Mouse (Mus musculus) duodenum, adult 2 months (tissue): Measurements from ENCODE around the gene Tmem30a. TPM values are rescaled to one million over a fixed set of nuclear protein-coding genes. Genes with fewer than 3 reads are reported as not detected.

ENCODE experiments used
- polyA plus RNA-seq: library from polyadenylated mRNA; depleted of rRNA; stranded (reverse); fragments of >200 nt; gene quantifications from 2 replicates; pipeline ENCODE4 v1.2.3, GENCODE M21; 2012; ENCODE audit warnings: low replicate concordance; rRNA removed

Tmem30a gene
- polyA plus RNA-seq, result 29.5 and 39.7 TPM in 2 replicates

DNA sequence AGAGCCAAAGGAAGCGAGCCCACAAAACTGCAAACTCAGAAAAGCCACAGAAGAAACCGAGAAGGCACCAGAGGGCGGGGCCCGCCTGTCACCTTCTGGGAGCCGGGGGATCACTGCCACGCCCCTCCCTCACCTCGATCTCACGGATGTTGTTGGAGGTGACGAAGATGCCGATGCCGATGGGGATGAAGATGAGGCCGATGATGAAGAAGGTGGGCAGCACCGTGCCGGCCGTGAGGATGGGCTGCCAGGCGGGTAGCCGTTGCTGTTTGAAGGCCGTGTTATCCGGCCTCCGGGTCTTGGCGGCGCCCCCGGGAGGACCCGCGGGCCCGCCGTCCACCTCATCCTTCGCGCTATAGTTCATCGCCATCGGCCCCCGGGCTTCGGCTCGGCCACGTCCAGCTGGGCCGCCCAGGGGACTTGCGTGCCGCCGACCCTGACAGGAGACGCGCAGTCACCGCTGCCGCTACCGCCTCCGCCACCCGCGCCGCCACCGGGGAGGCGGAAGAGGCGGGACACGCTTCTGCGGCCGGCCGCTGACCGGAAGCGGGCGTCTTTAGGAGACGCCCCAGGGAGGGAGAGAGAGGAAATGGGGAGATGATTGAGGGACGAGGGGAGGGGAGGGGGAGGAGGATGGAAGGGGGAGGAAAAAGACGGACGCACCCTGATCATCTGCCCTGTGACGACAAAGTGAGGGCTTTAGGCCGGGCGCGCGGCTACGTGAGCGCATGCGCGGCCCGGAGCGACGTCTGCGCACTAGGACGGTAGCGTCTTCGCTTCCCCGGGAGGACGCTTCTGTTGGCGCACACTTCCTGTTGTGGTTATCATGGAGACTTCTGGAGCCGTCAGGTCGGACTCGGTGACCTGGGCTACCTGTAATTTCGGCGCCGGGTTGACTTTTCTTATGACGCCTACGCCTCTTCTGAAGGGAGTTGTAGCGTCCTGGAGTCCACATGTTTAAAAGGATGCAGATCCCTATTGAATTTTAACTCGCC is at the start of gene Tmem30a:
TSS of gene Tmem30a (minus strand) at position 667 of the 995 bp plus-strand sequence.

GRCm38 (mm10) chr9:79759385-79760005 is 33.8 kb downstream of the Tmem30a start, which contains the start of gene Cox7a2:
TSS of gene Cox7a2 (minus strand) at chr9:79759878.

Other genes starting within 250 kb of the Tmem30a start
- gene Col12a1, start 74.7 kb downstream of the Tmem30a start, polyA plus RNA-seq, result 4.2 and 9.3 TPM in 2 replicates
- 110 and 170 TPM in 2 replicates for gene Cox7a2, start 33.6 kb downstream of the Tmem30a start, polyA plus RNA-seq
- gene Filip1, start 219.3 kb upstream of the Tmem30a start, polyA plus RNA-seq, result 0.64 and 0.74 TPM in 2 replicates